Mouse (Mus musculus) kidney, adult 18-20 months (tissue): Measurements from ENCODE around the gene Slc35a5.
A peak's percentile ranks its signal among the peaks of the same experiment; 100 is the strongest.

Source experiments
- DNase-seq: peaks from one replicate; pipeline ENCODE4 v3.0.0; 2021

Slc35a5 gene

DNA sequence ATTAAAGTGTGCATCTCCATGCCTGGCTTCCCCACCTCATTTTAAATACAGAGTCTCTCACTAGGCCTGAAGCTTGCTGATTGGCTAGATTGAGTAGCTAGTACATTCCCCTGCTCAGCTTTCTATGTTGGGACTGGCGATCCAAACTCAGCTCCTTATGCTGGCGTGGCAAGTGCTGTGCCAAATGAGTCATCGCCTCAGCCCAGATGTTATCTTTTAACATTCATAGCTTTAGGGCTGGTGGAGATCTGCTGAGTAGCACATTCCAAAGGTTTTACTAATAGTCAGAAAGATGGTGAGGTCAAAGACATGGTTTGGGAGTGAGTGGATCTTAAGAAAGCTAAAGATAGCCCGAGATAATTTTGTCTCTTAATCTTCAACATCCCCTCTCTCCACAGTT lies 48.0 kb downstream of the Slc35a5 start:
- DNase-seq = no peak

DNA sequence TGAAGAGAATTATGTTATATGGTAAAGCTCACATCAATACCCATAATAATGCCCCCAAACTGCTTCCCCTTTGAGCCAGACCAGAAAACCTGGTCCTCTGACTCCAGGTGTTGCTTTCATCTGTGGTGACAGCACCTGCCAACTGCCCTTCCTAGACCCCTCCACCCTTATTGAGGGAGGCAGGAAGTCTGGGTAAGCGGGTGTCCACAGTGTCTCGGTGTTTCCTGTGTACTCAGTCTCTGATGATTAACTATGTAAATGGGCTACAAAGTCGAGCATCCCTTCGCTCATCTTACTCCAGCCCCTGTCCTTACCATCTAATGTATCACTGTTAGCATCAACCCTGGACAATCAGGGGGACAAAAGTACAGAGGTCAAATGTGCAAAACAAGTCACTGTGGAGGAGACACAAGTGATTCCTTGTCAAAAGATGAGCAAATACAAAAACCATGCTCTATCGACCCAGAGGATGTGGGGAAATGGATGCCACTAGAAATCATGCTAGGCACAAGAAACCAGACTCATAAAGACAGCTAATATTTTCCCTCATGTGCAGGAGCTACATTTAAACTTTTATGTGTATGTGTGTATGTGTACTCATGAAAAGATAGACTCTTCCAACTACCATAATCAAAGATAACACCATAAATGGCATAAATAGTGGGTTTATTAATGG lies 50.2 kb downstream of the Slc35a5 start:
- no peak for DNase-seq

GRCm38 (mm10) chr16:45104993-45105392 lies 53.5 kb downstream of the Slc35a5 start:
- DNase-seq = no peak

DNA sequence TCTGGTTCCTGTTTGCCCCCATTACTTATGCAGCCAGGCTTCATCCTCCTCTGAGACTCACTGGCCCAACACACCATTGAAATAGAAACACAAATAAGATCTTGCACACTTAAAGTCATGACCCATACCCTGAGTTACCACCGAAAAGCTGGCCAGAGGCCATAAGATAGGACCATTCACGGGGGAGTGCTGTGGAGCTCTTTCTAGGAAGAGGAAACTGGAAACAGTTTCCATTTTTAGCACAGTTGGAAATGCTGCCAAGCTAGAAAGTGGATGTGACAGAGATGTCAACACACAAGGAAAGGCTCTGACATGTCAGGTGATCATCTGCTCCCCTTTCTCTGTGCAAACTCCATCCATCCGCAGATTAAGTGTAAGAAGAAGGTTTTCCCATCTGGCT lies 57.6 kb downstream of the Slc35a5 start:
- DNase-seq = no peak

DNA sequence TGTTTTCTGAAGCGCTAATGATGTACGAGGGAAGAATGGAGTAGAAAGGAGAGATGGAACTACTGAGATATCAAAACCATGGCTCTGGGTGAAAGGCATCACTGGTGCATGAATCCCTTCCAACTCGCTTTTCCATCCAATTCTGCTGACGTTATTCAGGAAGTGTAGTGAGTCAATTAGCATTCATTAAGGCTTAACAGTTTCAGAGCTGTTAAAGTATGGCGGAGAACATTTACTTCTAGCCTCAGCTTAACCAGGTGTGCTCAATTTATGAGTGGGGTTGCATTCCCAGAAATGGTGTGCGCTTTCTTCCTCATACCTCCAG lies 59.7 kb downstream of the Slc35a5 start:
- DNase-seq = no peak

- no peak for DNase-seq
Measured at GRCm38 (mm10) chr16:45098186-45098885, 60.2 kb downstream of the Slc35a5 start.

DNA sequence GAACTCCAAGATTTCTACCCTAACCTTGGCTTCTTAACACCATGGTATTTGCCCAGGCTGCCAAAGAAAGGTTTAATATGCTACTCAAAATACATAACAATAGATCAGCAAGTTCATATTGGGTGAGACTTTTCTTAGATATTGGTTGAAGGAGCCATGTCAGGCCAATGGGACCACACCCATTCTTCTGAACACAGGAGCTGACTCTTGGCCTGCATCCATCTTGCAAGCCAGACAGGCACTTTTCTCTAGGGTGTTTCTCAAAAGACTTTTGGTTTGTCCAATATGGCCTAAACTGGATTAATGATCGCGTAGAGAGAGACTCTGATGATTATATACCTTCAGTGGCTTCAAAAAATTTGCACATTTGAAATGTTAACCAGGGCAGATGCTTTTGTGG lies 61.0 kb downstream of the Slc35a5 start:
- DNase-seq = no peak

GRCm38 (mm10) chr16:45095561-45096482 lies 62.7 kb downstream of the Slc35a5 start:
- DNase-seq = no peak

DNA sequence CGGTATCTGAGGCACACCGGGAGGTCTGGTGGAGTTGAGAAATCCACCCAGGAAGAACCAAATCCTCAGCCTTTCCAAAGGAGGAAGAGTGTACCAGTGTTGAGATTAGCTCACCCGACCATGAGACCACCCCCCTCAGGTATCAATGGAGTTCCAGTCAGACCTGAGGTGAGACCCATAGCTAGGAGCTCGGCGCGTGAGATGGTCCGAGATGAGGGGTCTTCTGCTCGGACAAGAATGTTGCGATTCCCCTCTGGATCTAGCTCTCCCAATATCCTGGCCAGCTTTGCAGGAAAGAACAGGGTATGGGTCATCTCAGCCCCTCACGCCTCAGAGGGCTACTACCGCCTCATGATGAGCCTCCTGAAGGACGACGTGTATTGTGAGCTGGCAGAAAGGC lies 63.5 kb downstream of the Slc35a5 start:
- no peak for DNase-seq

DNA sequence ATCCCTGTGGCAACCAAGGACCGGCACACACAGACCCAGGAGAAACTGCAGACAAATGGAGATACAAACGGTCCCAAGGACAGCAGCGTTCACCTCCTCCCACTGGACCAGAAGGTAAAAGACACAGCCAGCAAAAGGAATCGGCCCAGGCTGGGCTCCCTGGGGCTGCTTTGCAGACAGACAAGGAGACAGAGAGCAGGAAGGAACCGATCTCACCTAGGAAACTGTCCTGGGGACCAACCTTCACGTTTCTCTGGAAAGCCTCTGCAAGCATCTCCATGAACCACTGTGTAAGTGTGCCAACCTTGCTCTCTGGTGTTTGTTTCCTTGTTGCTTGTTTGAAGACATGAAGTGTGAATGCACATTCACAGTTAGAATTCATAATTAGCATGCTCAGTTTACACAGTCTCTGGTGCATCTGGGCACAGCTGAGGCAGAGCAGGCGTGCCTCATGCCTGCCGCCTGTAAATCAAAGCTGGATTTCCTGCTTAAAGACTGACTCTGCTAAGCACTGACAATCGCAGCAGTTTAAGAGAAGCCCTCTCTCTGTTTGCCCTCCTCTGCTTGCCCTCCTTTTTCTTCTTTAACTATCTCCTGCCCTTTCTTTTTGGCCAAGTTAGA lies 64.3 kb downstream of the Slc35a5 start:
- no peak for DNase-seq

GRCm38 (mm10) chr16:45093137-45093731 lies 65.3 kb downstream of the Slc35a5 start, which contains the start of gene Ccdc80:
Gene Ccdc80, plus strand, starts transcription at chr16:45093402.
- no peak for DNase-seq

- DNase-seq = peak; percentile 65
Measured at GRCm38 (mm10) chr16:45090005-45090404, 68.5 kb downstream of the Slc35a5 start.
